Mouse (Mus musculus) testis, adult 2 months (tissue): ENCODE data around the gene Asb15. TPM values are rescaled to one million over a fixed set of nuclear protein-coding genes. Genes with fewer than 3 reads are reported as not detected.

ENCODE experiments used
- H3K27ac ChIP-seq: fragments of 200-500 bp; 2 replicates; pipeline ENCODE4 v1.5.1; 2012; ENCODE audit warnings: low read depth, low read length; ENCODE audit not compliant: control insufficient read depth, insufficient read depth
- H3K27me3 ChIP-seq: fragments of 200-500 bp; 2 replicates; pipeline ENCODE4 v1.6.1; 2012; ENCODE audit warnings: mild to moderate bottlenecking, low read length, moderate library complexity; ENCODE audit not compliant: control insufficient read depth, insufficient read depth
- H3K36me3 ChIP-seq: fragments of 200-500 bp; 2 replicates; pipeline ENCODE4 v1.6.1; 2012; ENCODE audit warnings: mild to moderate bottlenecking, low read length; ENCODE audit not compliant: control insufficient read depth, insufficient read depth
- H3K4me1 ChIP-seq: fragments of 200-500 bp; 2 replicates; pipeline ENCODE4 v1.6.1; 2012; ENCODE audit warnings: low read length; ENCODE audit not compliant: control insufficient read depth, insufficient read depth
- H3K4me3 ChIP-seq: fragments of 200-500 bp; 2 replicates; pipeline ENCODE4 v1.5.1; 2012; ENCODE audit warnings: low read depth, mild to moderate bottlenecking, low read length, moderate library complexity, mixed read lengths; ENCODE audit not compliant: control insufficient read depth
- CTCF ChIP-seq: fragments of 200-500 bp; IDR thresholded peaks from 2 replicates; pipeline ENCODE4 v1.5.1; 2012; ENCODE audit warnings: low read depth, mild to moderate bottlenecking, inconsistent platforms, low read length, moderate library complexity; ENCODE audit not compliant: control insufficient read depth, insufficient read depth, insufficient replicate concordance
- POLR2A ChIP-seq: fragments of 200-500 bp; IDR thresholded peaks from 2 replicates; pipeline ENCODE4 v1.6.1; 2012; ENCODE audit warnings: low read depth, mild to moderate bottlenecking, inconsistent platforms, low read length, moderate library complexity; ENCODE audit not compliant: control insufficient read depth
- polyA plus RNA-seq: library from polyadenylated mRNA; depleted of rRNA; stranded (reverse); fragments of >200 nt; gene quantifications from 2 replicates; pipeline ENCODE4 v1.2.3, GENCODE M21; 2012; rRNA removed

Asb15 gene
- polyA plus RNA-seq: 19.3 and 24.3 TPM in 2 replicates

GRCm38 (mm10) chr6:24528064-24528243, at the start of gene Asb15:
Gene Asb15 (plus strand): TSS chr6:24528144.
- TF ChIP-seq POLR2A (no peak), CTCF (no peak)
- no peaks in the 10 kb centered on the region for H3K27me3 ChIP-seq
- no peaks in the 10 kb centered on the region for H3K36me3 ChIP-seq
- H3K4me3 ChIP-seq: peak within 1 kb of the TSS; percentile 94
- peak within 1 kb of the TSS; percentile 65 for H3K27ac ChIP-seq
- H3K4me1 ChIP-seq: no peaks in the 10 kb centered on the region; the same call in 1 of the 2 replicates

- no peaks in the 10 kb centered on the region for H3K4me1 ChIP-seq
- H3K36me3 ChIP-seq: no peaks in the 10 kb centered on the region
- TF ChIP-seq POLR2A: no peak
- no peak for TF ChIP-seq CTCF
- no peak overlapping the region for H3K27ac ChIP-seq
- no peak overlapping the region for H3K4me3 ChIP-seq
- no peaks in the 10 kb centered on the region for H3K27me3 ChIP-seq
These were observed 41.4 kb upstream of the Asb15 start for GRCm38 (mm10) chr6:24486530-24486929.

DNA sequence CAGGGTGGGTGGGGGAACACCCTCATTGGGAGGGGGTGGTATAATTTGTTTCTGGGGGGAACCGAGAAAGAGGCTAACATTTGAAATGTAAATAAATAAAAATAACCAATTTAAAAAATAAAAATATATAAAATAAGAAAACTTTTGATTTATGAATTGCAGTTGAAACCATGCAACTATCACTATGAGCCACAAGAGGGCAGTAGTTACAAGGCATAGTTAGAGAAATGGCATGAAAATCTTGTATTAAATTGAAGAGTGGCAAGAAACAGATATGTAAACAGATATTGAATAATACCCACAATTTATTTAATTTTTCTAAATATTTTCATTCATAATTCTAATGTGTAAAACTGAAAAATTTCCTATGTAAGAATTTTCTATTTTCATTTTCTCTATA, 37.6 kb upstream of the Asb15 start:
- TF ChIP-seq POLR2A (no peak), CTCF (no peak)
- no peak overlapping the region for H3K27ac ChIP-seq
- no peaks in the 10 kb centered on the region for H3K4me1 ChIP-seq
- H3K4me3 ChIP-seq: no peak overlapping the region
- H3K27me3 ChIP-seq: no peaks in the 10 kb centered on the region
- H3K36me3 ChIP-seq: no peaks in the 10 kb centered on the region

- TF ChIP-seq CTCF: no peak
- TF ChIP-seq POLR2A: no peak
- Histone ChIP-seq H3K27ac (no peak overlapping the region), H3K36me3 (no peaks in the 10 kb centered on the region), H3K27me3 (no peaks in the 10 kb centered on the region), H3K4me3 (no peak overlapping the region), H3K4me1 (no peaks in the 10 kb centered on the region)
These were observed 23.8 kb upstream of the Asb15 start for GRCm38 (mm10) chr6:24504141-24504540.

GRCm38 (mm10) chr6:24514552-24515284, 13.2 kb upstream of the Asb15 start, which contains the start of gene Iqub:
Gene Iqub (minus strand): TSS chr6:24515067.
- peak within 1 kb of the TSS; percentile 94 for H3K4me3 ChIP-seq
- no peaks in the 10 kb centered on the region for H3K27me3 ChIP-seq
- peak within 1 kb of the TSS; percentile 85 for H3K27ac ChIP-seq
- no peaks in the 10 kb centered on the region for H3K36me3 ChIP-seq
- TF ChIP-seq POLR2A (peak; percentile 78), CTCF (no peak)
- H3K4me1 ChIP-seq: peaks cover 6% of the 10 kb centered on the region

DNA sequence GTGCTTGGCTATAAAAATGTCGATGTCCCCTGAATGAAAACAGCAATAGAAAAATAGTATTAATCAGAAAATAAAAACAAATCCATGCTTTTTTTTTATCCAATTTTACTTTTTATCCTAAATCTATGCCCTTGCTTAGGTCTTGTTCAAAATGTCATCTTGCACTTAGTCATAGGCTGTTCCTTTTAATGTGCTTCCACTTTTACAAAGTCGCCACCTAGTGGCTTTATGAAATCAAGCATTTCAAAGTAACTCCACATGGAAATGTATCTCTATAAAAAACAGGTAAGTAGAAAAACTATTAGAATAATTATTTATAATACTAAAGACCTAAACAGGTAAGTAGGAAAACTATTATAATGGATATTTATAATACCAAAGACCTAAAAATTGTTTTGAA, 11.7 kb upstream of the Asb15 start:
- Histone ChIP-seq H3K36me3 (no peaks in the 10 kb centered on the region), H3K27me3 (no peaks in the 10 kb centered on the region), H3K4me3 (no peak overlapping the region), H3K4me1 (peaks cover 6% of the 10 kb centered on the region), H3K27ac (no peak overlapping the region)
- no peak for TF ChIP-seq POLR2A
- TF ChIP-seq CTCF: no peak

DNA sequence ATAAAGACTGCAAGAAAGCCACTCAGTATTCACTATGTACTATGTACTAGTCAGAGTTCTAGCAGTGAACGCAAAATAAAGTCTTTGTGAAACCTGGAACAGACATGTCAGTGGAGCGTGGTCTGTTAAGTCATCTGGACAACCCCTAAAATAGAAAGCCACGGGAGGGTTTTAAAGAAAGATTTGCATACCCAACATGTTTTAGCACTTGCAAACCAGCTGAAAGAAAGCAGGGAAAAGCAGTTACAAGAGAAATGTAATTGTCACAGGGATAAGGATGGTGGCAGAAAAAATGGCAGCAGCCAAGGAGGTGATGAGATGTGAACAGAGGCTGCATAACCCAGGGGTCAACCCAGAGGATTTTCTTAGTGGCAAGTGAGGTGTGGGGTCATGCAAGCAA, 2.2 kb upstream of the Asb15 start:
- Histone ChIP-seq H3K27ac (no peak overlapping the region), H3K36me3 (no peaks in the 10 kb centered on the region), H3K4me1 (no peaks in the 10 kb centered on the region; the same call in 1 of the 2 replicates), H3K27me3 (no peaks in the 10 kb centered on the region), H3K4me3 (peak overlapping the region; percentile 29; the same call in 1 of the 2 replicates)
- no peak for TF ChIP-seq CTCF
- no peak for TF ChIP-seq POLR2A
